9 mouse cellular contexts compared by ENCODE assay signal in genomic region chr10:121432041-121432634, GRCm38 (mm10). TPM values are rescaled to one million over a fixed set of nuclear protein-coding genes. Genes with fewer than 3 reads are reported as not detected.
DNase-seq lines count a peak whose midpoint lies in the region; ATAC-seq lines count a peak whose summit lies in the region.
"Had no signal": no experiment of that assay in that cellular context is flagged by ENCODE, and none has a peak within 500 bp of the region (broad histone marks: within the 10 kb centered on the region; RNA-seq: fewer than 3 reads in every experiment).

No protein-coding gene starts in this region.

- H3K4me3 ChIP-seq in brown adipose tissue, adult 24 weeks (ENCODE audit: insufficient read depth, low read depth, low read length): no peak overlapping the region
- H3K4me3 ChIP-seq in hindbrain, embryonic 16.5 days (ENCODE audit: low read length): no peak overlapping the region
- H3K4me3 ChIP-seq: neural tube, embryonic 12.5 days had no signal

- peak; percentile 61 for ATAC-seq in hindbrain, embryonic 16.5 days
- ATAC-seq in CD4-positive, CD25-positive, alpha-beta regulatory T cell, adult 4 months: no peak

- no peak overlapping the region for H3K4me2 ChIP-seq in hindbrain, embryonic 16.5 days (ENCODE audit: low read length)
- H3K4me2 ChIP-seq: neural tube, embryonic 12.5 days had no signal

- H3K27ac ChIP-seq in brown adipose tissue, adult 24 weeks (replicated peaks; ENCODE audit: low read depth, low read length): peak overlapping the region; percentile 97
- H3K27ac ChIP-seq in hindbrain, embryonic 16.5 days (ENCODE audit: low read depth, low read length): peak overlapping the region; percentile 75; the same call in 1 of the 2 replicates
- H3K27ac ChIP-seq: neural tube, embryonic 12.5 days had no signal

- DNase-seq in heart, adult 11 months: peak; percentile 95
- DNase-seq in heart, adult 8-10 months (ENCODE audit: low spot score): no peak
- DNase-seq in lung, postnatal 25 days (ENCODE audit: low spot score): peak; percentile 75
- DNase-seq in layer of hippocampus, adult 9-11 months: no peak
- DNase-seq in gastrocnemius, adult 8-10 months (ENCODE audit: low spot score in 2 of 2): no peak

- H3K27me3 ChIP-seq in hindbrain, embryonic 16.5 days (replicated peaks; ENCODE audit: control insufficient read depth, insufficient read depth, low read length): no peaks in the 10 kb centered on the region
- H3K27me3 ChIP-seq: neural tube, embryonic 12.5 days had no signal

- H3K9me3 ChIP-seq in hindbrain, embryonic 16.5 days (ENCODE audit: control insufficient read depth, low read length): no peaks in the 10 kb centered on the region
- H3K9me3 ChIP-seq: neural tube, embryonic 12.5 days had no signal

- H3K4me1 ChIP-seq in brown adipose tissue, adult 24 weeks (ENCODE audit: control insufficient read depth, insufficient read depth, insufficient read length, low read length): peaks cover 57% of the 10 kb centered on the region
- peaks cover 26% of the 10 kb centered on the region for H3K4me1 ChIP-seq in hindbrain, embryonic 16.5 days (ENCODE audit: control insufficient read depth, insufficient read depth, low read depth, low read length)

- no peaks in the 10 kb centered on the region for H3K36me3 ChIP-seq in hindbrain, embryonic 16.5 days (ENCODE audit: control insufficient read depth, insufficient read depth, low read length)
- H3K36me3 ChIP-seq: neural tube, embryonic 12.5 days had no signal

- no peak overlapping the region for H3K9ac ChIP-seq in hindbrain, embryonic 16.5 days (ENCODE audit: low read depth, low read length)
- H3K9ac ChIP-seq: neural tube, embryonic 12.5 days had no signal

- 50% methylated on average over 12 of the region's 12 CpGs for WGBS in hindbrain, embryonic 16.5 days

RNA-seq across cellular contexts. Expression of gene Rassf3, which starts 44.0 kb away (rescaled TPM):
- 100 to 1,000 TPM; 131 to 151 (median 141) TPM for total RNA-seq in heart, adult 8-10 months (2022)
- 17.3 and 25.1 TPM in 2 replicates for polyA plus RNA-seq in brown adipose tissue, adult 24 weeks (2012; ENCODE audit: insufficient read depth, insufficient read length, missing spikeins)
- 5.3 and 6.0 TPM in 2 replicates for polyA plus RNA-seq in hindbrain, embryonic 16.5 days (2015; fragmentation: Nextera tagmentation; extraction: Ambion mirVana)
- polyA plus RNA-seq in CD4-positive, CD25-positive, alpha-beta regulatory T cell, adult 4 months (2017; shearing (Covaris generic)): 1 to 10 TPM; 5.4 to 5.5 TPM
- 10 to 100 TPM; 23.3 to 43.2 (median 31.1) TPM for total RNA-seq in gastrocnemius, adult 8-10 months (2022)

Comparison
In these comparisons a context has a peak if more than half of its experiments do, and no peak if none do; other contexts are left out.
1. DNase-seq: peak in heart, adult 11 months (single experiment) and lung, postnatal 25 days (single experiment); none in heart, adult 8-10 months (single experiment), layer of hippocampus, adult 9-11 months (single experiment) and gastrocnemius, adult 8-10 months (0 of 2).